In genomic region chr13:56535570-56535969, GRCm38 (mm10) we compare ENCODE assay signal across 24 mouse cellular contexts. TPM values are rescaled to one million over a fixed set of nuclear protein-coding genes. Genes with fewer than 3 reads are reported as not detected.
DNase-seq lines count a peak whose midpoint lies in the region; ATAC-seq and TF ChIP-seq lines count a peak whose summit lies in the region.
"Had no signal": no experiment of that assay in that cellular context is flagged by ENCODE, and none has a peak within 500 bp of the region (broad histone marks: within the 10 kb centered on the region; RNA-seq: fewer than 3 reads in every experiment).

No protein-coding gene starts in this region.

- 0 out of 2 replicates have a peak, but pooled peaks cover 3% of the 10 kb centered on the region for H3K9me3 ChIP-seq in heart, embryonic 10.5 days
- peaks cover 5% of the 10 kb centered on the region; the same call in 1 of the 2 replicates for H3K9me3 ChIP-seq in lung, embryonic 14.5 days (ENCODE audit: low read depth, low read length)
- H3K9me3 ChIP-seq: heart, embryonic 15.5 days; liver, embryonic 15.5 days; midbrain, embryonic 12.5 days had no signal

- H3K9ac ChIP-seq in lung, embryonic 14.5 days = no peak overlapping the region
- H3K9ac ChIP-seq: embryonic facial prominence, embryonic 12.5 days; heart, embryonic 15.5 days; limb, embryonic 12.5 days; liver, embryonic 15.5 days; midbrain, embryonic 12.5 days had no signal

- H3K4me3 ChIP-seq in heart, embryonic 10.5 days = no peak overlapping the region
- H3K4me3 ChIP-seq in lung, embryonic 14.5 days (ENCODE audit: low read depth, low read length) = no peak overlapping the region
- H3K4me3 ChIP-seq in lung, adult 2 months (replicated peaks; ENCODE audit: extremely low read depth, low read depth, low read length) = no peak overlapping the region
- H3K4me3 ChIP-seq: embryonic facial prominence, embryonic 12.5 days; heart, embryonic 15.5 days; limb, embryonic 12.5 days; liver, embryonic 15.5 days; midbrain, embryonic 12.5 days had no signal

- no peak for TF ChIP-seq POLR2A in lung, adult 2 months (IDR thresholded peaks at IDR 0.05; ENCODE audit: borderline replicate concordance, extremely low read depth, low read depth, low read length)

- DNase-seq in heart, embryonic 10.5 days (ENCODE audit: low spot score) = peak; percentile 56
- no peak for DNase-seq in heart, adult 18-20 months
- no peak for DNase-seq in lung, embryonic 14.5 days
- DNase-seq in lung, adult 2 months = no peak
- DNase-seq in 3T3-L1 (ENCODE audit: low read depth, low spot score) (peak; percentile 21), ZHBTc4 (ENCODE audit: low read depth, low spot score) (peak; percentile 31)
- DNase-seq in frontal cortex, postnatal 14 days (ENCODE audit: low spot score in 2 of 2) = no peak
- DNase-seq: cerebellum, adult 9-10 months; gastrocnemius, postnatal 36 days; lung, postnatal 4 days; retina, postnatal 1 day had no signal

- H3K4me2 ChIP-seq in lung, embryonic 14.5 days = no peak overlapping the region
- H3K4me2 ChIP-seq: embryonic facial prominence, embryonic 12.5 days; heart, embryonic 15.5 days; limb, embryonic 12.5 days; liver, embryonic 15.5 days; midbrain, embryonic 12.5 days had no signal

- ATAC-seq in lung, embryonic 14.5 days (ENCODE audit: insufficient read depth) = no peak

- TF ChIP-seq CTCF in lung, embryonic 14.5 days (IDR thresholded peaks at IDR 0.05; ENCODE audit: low read depth) = peak; percentile 27
- TF ChIP-seq CTCF in lung, adult 2 months (IDR thresholded peaks at IDR 0.05; ENCODE audit: insufficient read depth, low read length) = no peak

- H3K4me1 ChIP-seq in heart, embryonic 10.5 days = no peaks in the 10 kb centered on the region
- H3K4me1 ChIP-seq in lung, embryonic 14.5 days (ENCODE audit: insufficient read depth) = no peaks in the 10 kb centered on the region
- H3K4me1 ChIP-seq in lung, adult 2 months (ENCODE audit: control insufficient read depth, insufficient read depth, low read length) = no peaks in the 10 kb centered on the region
- H3K4me1 ChIP-seq: embryonic facial prominence, embryonic 12.5 days; heart, embryonic 15.5 days; limb, embryonic 12.5 days; liver, embryonic 15.5 days; midbrain, embryonic 12.5 days had no signal

- H3K27ac ChIP-seq in heart, embryonic 10.5 days = no peak overlapping the region
- H3K27ac ChIP-seq in lung, embryonic 14.5 days (ENCODE audit: low read depth) = no peak overlapping the region
- H3K27ac ChIP-seq: embryonic facial prominence, embryonic 12.5 days; heart, embryonic 15.5 days; limb, embryonic 12.5 days; liver, embryonic 15.5 days; midbrain, embryonic 12.5 days had no signal

- 66% methylated on average over 5 of the region's 5 CpGs for WGBS in heart, embryonic 10.5 days
- 67% methylated on average over 5 of the region's 5 CpGs for WGBS in lung, embryonic 14.5 days
- 67% methylated on average over 5 of the region's 5 CpGs for WGBS in lung, adult 2 months

- H3K36me3 ChIP-seq in heart, embryonic 10.5 days = peaks cover 4% of the 10 kb centered on the region; the same call in 1 of the 2 replicates
- H3K36me3 ChIP-seq in lung, embryonic 14.5 days (ENCODE audit: insufficient read depth) = no peaks in the 10 kb centered on the region
- H3K36me3 ChIP-seq: embryonic facial prominence, embryonic 12.5 days; heart, embryonic 15.5 days; limb, embryonic 12.5 days; liver, embryonic 15.5 days; midbrain, embryonic 12.5 days had no signal

- no peaks in the 10 kb centered on the region for H3K27me3 ChIP-seq in heart, embryonic 10.5 days (ENCODE audit: insufficient read depth, poor library complexity, severe bottlenecking)
- no peaks in the 10 kb centered on the region for H3K27me3 ChIP-seq in lung, embryonic 14.5 days (ENCODE audit: insufficient read depth, low read length)
- H3K27me3 ChIP-seq: embryonic facial prominence, embryonic 12.5 days; heart, embryonic 15.5 days; limb, embryonic 12.5 days; liver, embryonic 15.5 days; midbrain, embryonic 12.5 days had no signal

RNA-seq across cellular contexts. Expression of gene Lect2, which starts 12.7 kb away (rescaled TPM):
- 0.41 and 8.8 TPM in 2 replicates for polyA plus RNA-seq in heart, embryonic 10.5 days (2016; fragmentation: Nextera tagmentation; extraction: Ambion mirVana)
- not detected for total RNA-seq in heart, adult 18-20 months (2021)
- polyA plus RNA-seq in lung, embryonic 14.5 days (2014; fragmentation: Nextera tagmentation; extraction: Ambion mirVana) = not detected in 2 replicates
- polyA plus RNA-seq in lung, adult 2 months (2012; rRNA removed) = not detected in 2 replicates
- total RNA-seq: ES-E14; gastrocnemius, postnatal 36 days; hematopoietic stem cell, adult 5-6 weeks; layer of hippocampus, adult 18-20 months had no signal
- polyA plus RNA-seq: cortical plate, adult 2 months; embryonic facial prominence, embryonic 12.5 days; frontal cortex, adult 2 months; heart, embryonic 15.5 days; limb, embryonic 12.5 days; midbrain, embryonic 12.5 days had no signal

RNA-seq across cellular contexts. Expression of gene Fbxl21, which starts 13.3 kb away (rescaled TPM):
- polyA plus RNA-seq in heart, embryonic 10.5 days (2016; fragmentation: Nextera tagmentation; extraction: Ambion mirVana) = 1.1 TPM in 2 replicates
- total RNA-seq in heart, adult 18-20 months (2021) = under 1 TPM; 0.74 to 0.87 TPM
- polyA plus RNA-seq in lung, embryonic 14.5 days (2014; fragmentation: Nextera tagmentation; extraction: Ambion mirVana) = 1.7 and 2.2 TPM in 2 replicates
- 1.2 and 1.3 TPM in 2 replicates for polyA plus RNA-seq in lung, adult 2 months (2012; rRNA removed)

RNA-seq across cellular contexts. Expression of gene Il9, which starts 53.5 kb away (rescaled TPM):
- not detected in 2 replicates for polyA plus RNA-seq in heart, embryonic 10.5 days (2016; fragmentation: Nextera tagmentation; extraction: Ambion mirVana)
- total RNA-seq in heart, adult 18-20 months (2021) = not detected
- not detected in 2 replicates for polyA plus RNA-seq in lung, embryonic 14.5 days (2014; fragmentation: Nextera tagmentation; extraction: Ambion mirVana)
- not detected in 2 replicates for polyA plus RNA-seq in lung, adult 2 months (2012; rRNA removed)
- total RNA-seq: adrenal gland, postnatal 4 days; ES-E14; gastrocnemius, postnatal 36 days; hematopoietic stem cell, adult 5-6 weeks; layer of hippocampus, adult 18-20 months had no signal
- polyA plus RNA-seq: cortical plate, adult 2 months; embryonic facial prominence, embryonic 12.5 days; frontal cortex, adult 2 months; heart, embryonic 15.5 days; kidney, embryonic 14.5 days; limb, embryonic 12.5 days; liver, embryonic 15.5 days; midbrain, embryonic 12.5 days; small intestine, adult 2 months had no signal

Comparison
In these comparisons a context has a peak if more than half of its experiments do, and no peak if none do; other contexts are left out.
1. DNase-seq: peak in heart, embryonic 10.5 days (single experiment), 3T3-L1 (single experiment) and ZHBTc4 (single experiment); none in heart, adult 18-20 months (0 of 2), lung, embryonic 14.5 days (single experiment), lung, adult 2 months (single experiment) and frontal cortex, postnatal 14 days (0 of 2).